Mouse (Mus musculus): ENCODE results near the gene Pramel5.
"Not testable (repeated sequence)": the region's sequence is repeated elsewhere in the genome, so short reads cannot be mapped to it uniquely, and the experiment has no call there.

Pramel5 gene

DNA sequence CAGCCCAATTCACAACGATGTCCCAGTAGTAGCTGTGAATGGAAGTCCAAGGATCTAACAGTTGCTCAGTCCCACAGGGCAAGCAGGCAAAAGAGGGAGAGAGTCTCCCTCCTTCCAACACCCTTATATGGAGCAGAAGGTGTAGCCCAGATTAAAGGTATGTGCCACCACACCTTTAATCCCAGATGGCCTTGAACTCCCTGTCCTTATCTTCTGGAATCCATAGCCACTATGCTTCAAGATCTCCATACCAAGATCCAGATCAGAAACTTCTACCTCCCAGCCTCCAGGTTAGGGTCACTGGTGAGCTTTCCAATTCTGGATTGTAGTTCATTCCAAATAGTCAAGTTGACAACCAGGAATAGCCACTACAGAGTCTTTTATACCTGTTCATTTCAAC lies at the start of gene Pramel5:
Gene Pramel5 (minus strand): TSS at position 101 of the 400 bp plus-strand sequence.
- in situ Hi-C loops (cut with MboI, MseI) = not testable (repeated sequence)

GRCm38 (mm10) chr4:144329949-144330348 lies 49.7 kb upstream of the Pramel5 start, which contains the start of gene Gm13128:
TSS of gene Gm13128 (plus strand) at chr4:144330249.
- in situ Hi-C loops (cut with MboI, MseI) = not testable (repeated sequence)

DNA sequence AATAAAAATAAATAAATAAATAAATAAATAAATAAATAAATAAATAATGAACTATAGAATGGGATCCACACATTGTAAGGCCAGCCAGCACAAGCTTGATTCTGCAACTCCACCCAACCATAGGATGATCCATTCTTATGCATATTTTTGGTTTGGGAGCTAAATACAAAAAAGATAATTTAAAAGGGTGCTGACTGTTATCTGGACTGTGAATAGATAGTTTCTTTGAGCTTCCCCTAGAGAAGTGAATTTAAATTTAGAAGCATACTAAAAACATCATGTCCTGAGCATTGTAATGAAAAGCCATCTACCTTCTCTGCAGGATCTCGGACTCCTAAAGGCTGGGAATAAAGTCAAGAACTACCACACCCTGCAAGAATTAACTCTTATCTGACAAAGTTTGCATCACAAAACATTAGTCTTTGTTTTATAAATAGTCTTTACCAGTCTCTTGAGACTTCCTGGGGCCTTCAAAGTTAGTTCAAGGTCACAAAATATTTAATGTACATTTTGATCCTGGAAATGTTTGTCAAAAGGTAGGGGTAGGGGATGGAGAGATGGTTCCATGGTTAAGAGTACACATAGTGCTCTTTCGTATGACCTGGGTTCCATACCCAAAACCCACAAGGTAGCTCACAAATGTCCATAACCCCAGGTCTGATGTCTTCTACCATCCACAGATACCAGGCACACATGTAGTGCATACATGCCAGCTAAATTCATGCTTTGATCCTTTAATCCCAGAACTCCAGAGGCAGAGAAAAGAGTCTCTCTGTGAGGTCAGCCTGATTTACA lies 32.6 kb upstream of the Pramel5 start:
- in situ Hi-C loops (cut with MboI, MseI) = loop anchor here (25.0 kb wide), 1 partner anchor 976 kb away; the partner anchor contains the start of gene Lrrc38

- in situ Hi-C loops (cut with MboI, MseI) = not testable (repeated sequence)
Observed at GRCm38 (mm10) chr4:144299414-144299813, 19.1 kb upstream of the Pramel5 start.

GRCm38 (mm10) chr4:144254768-144255167 lies 25.5 kb downstream of the Pramel5 start:
- in situ Hi-C loops (cut with MboI, MseI) = not testable (repeated sequence)
